Mouse (Mus musculus) heart, embryonic 14.5 days (tissue): ENCODE results near the gene Iqce. TPM values are rescaled to one million over a fixed set of nuclear protein-coding genes. Genes with fewer than 3 reads are reported as not detected.
A peak's percentile ranks its signal among the peaks of the same experiment; 100 is the strongest.

Experiments used
- ATAC-seq: fragments of 200-750 bp; cut with Nextera tagmentation; 2 replicates; pipeline ENCODE4 v1.8.0; 2017; ENCODE audit warnings: low read depth, moderate TSS enrichment; ENCODE audit not compliant: insufficient number of reproducible peaks, insufficient read depth, low FRiP score
- H3K27ac ChIP-seq, 2 experiments: fragments of 200-500 bp in 1 of 2; fragments of 300-500 bp in 1 of 2; sonication (generic) in 1 of 2; replicated peaks in 1 of 2; 2 replicates each; pipeline ENCODE4 v1.5.1; 2012 to 2014; ENCODE audit warnings: low read depth in 2 of 2, low read length in 2 of 2, control low read depth in 1 of 2, mild to moderate bottlenecking in 1 of 2, mixed read lengths in 1 of 2; ENCODE audit not compliant: control insufficient read depth in 1 of 2, insufficient read depth in 1 of 2
- H3K27me3 ChIP-seq: fragments of 300-500 bp; sonication (generic); 2 replicates; pipeline ENCODE4 v1.6.1; 2014; ENCODE audit warnings: mild to moderate bottlenecking, low read length, control low read depth; ENCODE audit not compliant: control insufficient read depth, insufficient read depth
- H3K36me3 ChIP-seq: fragments of 300-500 bp; sonication (generic); 2 replicates; pipeline ENCODE4 v1.6.1; 2014; ENCODE audit warnings: mild to moderate bottlenecking, control low read depth, low read length, mixed read lengths; ENCODE audit not compliant: control insufficient read depth, insufficient read depth
- H3K4me1 ChIP-seq, 2 experiments: fragments of 200-500 bp in 1 of 2; fragments of 300-500 bp in 1 of 2; sonication (generic) in 1 of 2; 2 replicates each; pipeline ENCODE4 v1.6.1; 2012 to 2014; ENCODE audit warnings: low read length in 2 of 2, control low read depth in 1 of 2, mixed read lengths in 1 of 2; ENCODE audit not compliant: control insufficient read depth in 2 of 2, insufficient read depth in 2 of 2
- H3K4me2 ChIP-seq: fragments of 300-500 bp; sonication (generic); 2 replicates; pipeline ENCODE4 v1.6.1; 2014; ENCODE audit warnings: mild to moderate bottlenecking, low read length
- H3K4me3 ChIP-seq, 2 experiments: fragments of 200-500 bp in 1 of 2; fragments of 300-500 bp in 1 of 2; sonication (generic) in 1 of 2; 2 replicates each; pipeline ENCODE4 v1.5.1; 2012 to 2014; ENCODE audit warnings: low read length in 2 of 2, mild to moderate bottlenecking in 2 of 2, control low read depth in 1 of 2, low read depth in 1 of 2, moderate library complexity in 1 of 2; ENCODE audit not compliant: control insufficient read depth in 1 of 2, insufficient read depth in 1 of 2
- H3K9ac ChIP-seq: fragments of 300-500 bp; sonication (generic); 2 replicates; pipeline ENCODE4 v1.6.1; 2014; ENCODE audit warnings: mild to moderate bottlenecking, low read length
- H3K9me3 ChIP-seq: fragments of 300-500 bp; sonication (generic); 2 replicates; pipeline ENCODE4 v1.6.1; 2016; ENCODE audit warnings: low read length, control low read depth; ENCODE audit not compliant: control insufficient read depth
- WGBS: fragments of 180-500 bp; shearing (Covaris S2); extraction: QIAGEN DNeasy Blood & Tissue Kit; methylation state at CpG from one replicate; pipeline ENCODE4 v1.1.7; 2014; 5-methylcytosine and 5-hydroxymethylcytosine counted together
- polyA plus RNA-seq: library from polyadenylated mRNA; unstranded; fragments of >200 nt; fragmentation: Nextera tagmentation; extraction: Ambion mirVana; gene quantifications from 2 replicates; pipeline ENCODE4 v1.2.1, GENCODE M21; 2014

Iqce gene
- polyA plus RNA-seq, 1 experiment from 2014 or later, result 8.0 TPM

DNA sequence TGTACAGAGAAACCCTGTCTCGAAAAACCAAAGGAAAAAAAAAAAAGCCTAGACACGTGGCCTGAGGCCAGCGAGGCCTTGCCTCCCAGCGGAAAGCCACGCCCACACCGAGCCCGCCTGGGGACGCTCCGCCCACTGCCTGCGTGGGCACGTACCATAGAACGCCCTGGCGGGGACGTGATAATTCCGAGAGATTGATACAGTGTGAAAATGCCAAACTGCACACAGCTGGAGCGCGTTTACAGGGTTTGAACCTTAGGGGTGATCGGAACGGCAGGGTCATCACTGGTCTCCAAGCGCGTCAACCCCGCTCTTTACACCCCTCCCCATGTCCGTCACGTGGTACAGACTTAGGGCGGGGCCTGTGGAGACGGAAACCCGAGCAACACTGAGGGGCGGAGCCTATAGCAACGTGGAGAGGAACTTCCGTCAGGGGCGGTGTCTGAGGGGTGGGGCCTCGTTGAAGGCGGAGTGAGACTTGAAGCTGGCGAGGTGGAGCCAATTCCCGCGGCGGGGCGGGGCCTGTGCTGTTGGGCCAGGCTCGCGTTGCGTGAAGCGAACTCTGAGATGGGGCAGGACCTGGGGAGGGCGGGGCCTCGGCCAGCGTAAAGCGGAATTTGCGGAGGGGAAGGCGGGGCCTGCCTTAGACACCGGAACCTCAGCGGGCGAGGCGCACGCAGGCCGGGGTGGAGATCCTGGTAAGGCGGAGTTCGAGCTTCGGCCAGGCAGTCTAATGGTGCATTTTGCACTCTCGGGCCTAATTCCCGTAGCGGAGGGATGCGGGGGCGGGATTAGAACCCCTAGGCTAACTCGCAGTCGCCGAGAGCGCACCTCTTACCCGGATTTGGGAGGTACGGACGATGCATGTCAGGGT lies 2.4 kb upstream of the Iqce start, which contains the start of gene Brat1:
Brat1 (plus strand) TSS at position 634 of the 874 bp plus-strand sequence.
- H3K9me3 ChIP-seq, result no peaks in the 10 kb centered on the region
- peak within 1 kb of the TSS; percentile 65 to 79 for H3K4me3 ChIP-seq
- H3K27me3 ChIP-seq, result no peaks in the 10 kb centered on the region
- WGBS, result under 1% methylated on average over 68 of the region's 69 CpGs
- H3K4me2 ChIP-seq, result peak within 1 kb of the TSS; percentile 89
- peak within 1 kb of the TSS; percentile 92 to 98 for H3K27ac ChIP-seq
- H3K36me3 ChIP-seq, result peaks cover 19% of the 10 kb centered on the region
- H3K4me1 ChIP-seq, result peaks cover 14 to 29% of the 10 kb centered on the region in 2 experiments
- H3K9ac ChIP-seq, result peak within 1 kb of the TSS; percentile 90
- ATAC-seq, result peak; percentile 94

- peak overlapping the region; percentile 92 to 98 for H3K27ac ChIP-seq
- H3K4me1 ChIP-seq, result peaks cover 16 to 29% of the 10 kb centered on the region in 2 experiments
- peak overlapping the region in 1 of 2 experiments; percentile 10; a peak in 2 of 4 replicates for H3K4me3 ChIP-seq
- H3K4me2 ChIP-seq, result peak overlapping the region; percentile 58
- no peaks in the 10 kb centered on the region for H3K9me3 ChIP-seq
- H3K9ac ChIP-seq, result peak overlapping the region; percentile 77
- 34% methylated on average over 16 of the region's 17 CpGs for WGBS
- H3K27me3 ChIP-seq, result no peaks in the 10 kb centered on the region
- H3K36me3 ChIP-seq, result peaks cover 19% of the 10 kb centered on the region
- ATAC-seq, result no peak
Measured at GRCm38 (mm10) chr5:140703480-140704377, 1.6 kb upstream of the Iqce start.

DNA sequence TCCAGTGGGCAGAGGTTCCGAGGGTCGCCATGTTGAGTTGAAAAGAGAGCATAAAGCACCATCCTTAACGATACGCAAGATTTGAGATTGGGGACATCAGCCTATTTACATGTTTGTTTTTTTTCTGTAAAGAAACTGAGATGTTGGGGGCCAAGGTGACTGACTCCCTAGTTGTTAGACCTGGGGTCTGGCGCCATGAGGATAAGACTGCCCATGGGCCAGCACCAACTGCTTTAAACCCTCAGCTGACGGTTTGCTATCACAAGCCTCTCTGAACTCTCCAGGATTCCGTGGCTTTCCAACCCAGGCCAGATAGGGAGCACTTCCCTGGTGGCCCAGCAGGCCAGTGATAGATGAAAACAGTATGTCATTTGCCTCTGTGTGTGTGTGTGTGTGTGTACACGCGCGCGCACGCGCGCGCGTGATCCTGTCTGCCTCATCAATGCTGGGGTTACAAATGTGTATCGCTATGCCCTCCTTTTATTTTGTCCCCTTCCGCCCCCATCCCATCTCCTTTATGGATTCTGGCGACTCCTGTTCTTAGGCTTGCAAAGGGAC lies 519 bp upstream of the Iqce start:
- peak overlapping the region; percentile 82 to 98 for H3K4me3 ChIP-seq
- peak overlapping the region; percentile 81 for H3K9ac ChIP-seq
- peaks cover 16 to 29% of the 10 kb centered on the region in 2 experiments for H3K4me1 ChIP-seq
- H3K36me3 ChIP-seq, result peaks cover 10% of the 10 kb centered on the region; the same call in 1 of the 2 replicates
- H3K9me3 ChIP-seq, result no peaks in the 10 kb centered on the region
- ATAC-seq, result no peak
- WGBS, result 56% methylated on average over 19 of the region's 19 CpGs
- H3K4me2 ChIP-seq, result peak overlapping the region; percentile 90
- no peaks in the 10 kb centered on the region for H3K27me3 ChIP-seq
- H3K27ac ChIP-seq, result peak overlapping the region; percentile 68 to 75

DNA sequence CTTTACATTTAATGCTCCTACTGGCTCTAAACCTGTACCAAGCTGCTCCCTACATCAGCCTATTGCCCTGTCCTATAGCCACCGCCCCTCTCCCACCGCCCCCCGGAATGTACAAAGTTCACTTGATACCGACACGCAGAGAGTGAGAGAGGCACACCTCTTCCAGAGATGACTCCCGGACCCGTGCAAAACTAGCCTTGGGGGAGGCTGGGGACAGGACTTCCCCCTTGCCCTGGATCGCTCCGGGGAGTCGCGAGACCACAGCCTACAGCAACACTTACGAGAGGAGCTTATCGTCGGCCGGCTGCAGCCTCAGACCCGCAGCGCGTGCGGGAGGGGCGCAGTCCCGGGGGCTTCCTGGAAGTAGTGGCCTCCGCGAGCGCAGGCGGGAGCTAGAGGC lies 517 bp downstream of the Iqce start:
- no peaks in the 10 kb centered on the region for H3K27me3 ChIP-seq
- peak overlapping the region; percentile 81 for H3K9ac ChIP-seq
- H3K36me3 ChIP-seq, result peaks cover 11% of the 10 kb centered on the region
- H3K4me2 ChIP-seq, result peak overlapping the region; percentile 90
- ATAC-seq, result no peak
- peak overlapping the region; percentile 68 to 75 for H3K27ac ChIP-seq
- no peaks in the 10 kb centered on the region for H3K9me3 ChIP-seq
- under 1% methylated on average over 24 of the region's 25 CpGs for WGBS
- H3K4me3 ChIP-seq, result peak overlapping the region; percentile 82 to 98
- peaks cover 16 to 29% of the 10 kb centered on the region in 2 experiments for H3K4me1 ChIP-seq

GRCm38 (mm10) chr5:140699776-140700175 lies 2.4 kb downstream of the Iqce start:
- 58% methylated on average over 9 of the region's 9 CpGs for WGBS
- Histone ChIP-seq H3K4me2 (no peak overlapping the region), H3K27me3 (no peaks in the 10 kb centered on the region), H3K4me1 (peaks cover 16 to 20% of the 10 kb centered on the region in 2 experiments), H3K4me3 (no peak overlapping the region), H3K9ac (no peak overlapping the region), H3K27ac (no peak overlapping the region), H3K36me3 (peaks cover 20% of the 10 kb centered on the region), H3K9me3 (no peaks in the 10 kb centered on the region)
- no peak for ATAC-seq

GRCm38 (mm10) chr5:140695987-140696386 lies 6.2 kb downstream of the Iqce start:
- no peak for ATAC-seq
- H3K36me3 ChIP-seq, result peaks cover 46% of the 10 kb centered on the region
- H3K27ac ChIP-seq, result no peak overlapping the region
- H3K4me3 ChIP-seq, result no peak overlapping the region
- 84% methylated on average over 7 of the region's 7 CpGs for WGBS
- H3K4me2 ChIP-seq, result no peak overlapping the region
- H3K9ac ChIP-seq, result no peak overlapping the region
- H3K27me3 ChIP-seq, result no peaks in the 10 kb centered on the region
- peaks cover 1 to 4% of the 10 kb centered on the region in 2 experiments for H3K4me1 ChIP-seq
- H3K9me3 ChIP-seq, result no peaks in the 10 kb centered on the region

GRCm38 (mm10) chr5:140688434-140688833 lies 13.7 kb downstream of the Iqce start:
- 73% methylated on average over 3 of the region's 3 CpGs for WGBS
- no peaks in the 10 kb centered on the region for H3K9me3 ChIP-seq
- peaks cover 46% of the 10 kb centered on the region for H3K36me3 ChIP-seq
- no peak overlapping the region for H3K27ac ChIP-seq
- no peaks in the 10 kb centered on the region for H3K27me3 ChIP-seq
- H3K9ac ChIP-seq, result no peak overlapping the region
- no peaks in the 10 kb centered on the region for H3K4me1 ChIP-seq
- H3K4me2 ChIP-seq, result no peak overlapping the region
- no peak overlapping the region for H3K4me3 ChIP-seq
- no peak for ATAC-seq
